Mouse (Mus musculus) megakaryocyte, embryonic 14.5 days (primary cell): ENCODE results near the gene Opn1sw.

Experiments
- FLI1 ChIP-seq: IDR thresholded peaks from 2 replicates; pipeline ENCODE4 v1.6.1; 2012; ENCODE audit warnings: low read length, inconsistent platforms, mixed read lengths
- GATA1 ChIP-seq: IDR thresholded peaks from 3 replicates; pipeline ENCODE4 v1.6.1; 2012; ENCODE audit warnings: mixed read lengths, low read length, inconsistent platforms, borderline replicate concordance

DNA sequence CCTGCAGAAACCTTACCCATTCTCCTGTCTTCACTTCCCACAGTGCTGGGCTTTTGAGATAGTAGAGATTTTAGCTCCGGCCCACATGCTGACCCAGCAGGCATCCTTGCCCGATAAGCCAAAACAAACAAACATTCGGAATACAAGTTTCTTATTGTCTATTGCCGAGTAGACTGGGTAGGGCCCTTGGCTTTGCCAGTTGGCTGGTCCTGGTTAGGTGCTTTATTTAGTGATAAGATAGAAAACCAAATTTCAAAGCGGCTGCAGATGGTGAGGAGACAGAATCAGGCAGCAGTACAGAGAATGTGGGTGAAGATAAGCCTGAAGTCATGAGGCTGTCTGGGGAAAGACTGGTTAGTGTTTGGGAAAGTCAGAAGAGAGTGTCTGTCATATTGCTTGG lies 35.5 kb downstream of the Opn1sw start:
- TF ChIP-seq GATA1, result no peak
- no peak for TF ChIP-seq FLI1
